Mouse (Mus musculus): Measurements from ENCODE around the gene Map3k15.

Gene Map3k15

GRCm38 (mm10) chrX:160134136-160134843 is 146.1 kb downstream of the Map3k15 start:
- in situ Hi-C loops (cut with MboI, MseI), result no loop called here

GRCm38 (mm10) chrX:160135719-160136118 is 147.5 kb downstream of the Map3k15 start:
- in situ Hi-C loops (cut with MboI, MseI), result no loop called here

DNA sequence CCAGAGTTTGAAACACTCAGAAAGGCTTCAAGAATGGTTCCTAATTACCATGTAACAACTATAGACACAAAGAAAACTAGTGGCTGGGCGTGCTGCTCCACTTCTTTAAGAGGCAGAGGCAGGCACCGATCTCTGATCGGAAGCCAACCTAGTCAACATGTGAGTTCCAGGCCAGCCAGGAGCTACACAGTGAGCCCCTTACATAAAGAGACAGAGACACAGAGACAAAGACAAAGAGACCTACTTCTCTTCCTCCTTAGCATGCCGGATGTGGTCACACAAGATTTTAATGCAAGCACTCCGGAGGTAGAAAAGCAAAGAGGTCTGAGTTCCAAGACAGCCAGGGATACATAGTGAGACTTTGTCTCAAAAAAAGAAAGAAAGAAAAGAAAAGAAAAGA is 147.9 kb downstream of the Map3k15 start:
- in situ Hi-C loops (cut with MboI, MseI), result no loop called here

DNA sequence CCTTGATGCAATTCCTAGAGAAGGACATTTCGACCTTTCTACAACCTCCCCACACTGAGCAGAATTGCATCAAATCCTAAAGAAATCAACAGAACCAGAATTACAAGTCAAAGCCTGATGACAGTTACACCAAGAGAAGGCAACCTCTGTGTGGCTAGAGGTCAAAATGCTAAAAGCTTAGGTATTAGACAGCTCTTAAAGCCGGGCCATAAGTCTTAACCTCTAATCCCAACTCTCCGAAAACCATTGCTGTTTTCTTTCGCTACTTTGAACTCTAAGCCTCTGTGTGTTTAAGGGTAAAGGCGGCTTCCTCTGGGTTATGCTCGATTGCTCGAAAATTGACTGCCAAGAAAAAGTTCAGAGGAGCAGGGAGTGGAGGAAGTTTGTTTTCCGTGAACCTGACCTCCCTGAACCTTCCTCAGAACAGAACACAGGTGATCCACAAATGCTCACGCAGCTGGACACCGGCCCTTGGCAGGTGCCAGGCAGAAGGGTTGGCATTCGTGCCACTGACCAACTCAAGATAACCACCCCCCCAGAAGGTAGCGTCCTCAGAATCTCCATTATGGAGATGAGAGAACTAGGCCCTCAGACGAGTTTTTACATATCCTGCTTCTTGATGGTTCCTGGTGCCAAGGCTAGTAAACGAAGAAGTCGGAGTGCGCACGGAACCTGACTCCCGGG is 149.1 kb downstream of the Map3k15 start:
- in situ Hi-C loops (cut with MboI, MseI), result no loop called here

GRCm38 (mm10) chrX:160137861-160138717 is 149.9 kb downstream of the Map3k15 start, which contains the start of gene Pdha1:
Gene Pdha1 (minus strand): TSS chrX:160138413.
- in situ Hi-C loops (cut with MboI, MseI), result no loop called here

DNA sequence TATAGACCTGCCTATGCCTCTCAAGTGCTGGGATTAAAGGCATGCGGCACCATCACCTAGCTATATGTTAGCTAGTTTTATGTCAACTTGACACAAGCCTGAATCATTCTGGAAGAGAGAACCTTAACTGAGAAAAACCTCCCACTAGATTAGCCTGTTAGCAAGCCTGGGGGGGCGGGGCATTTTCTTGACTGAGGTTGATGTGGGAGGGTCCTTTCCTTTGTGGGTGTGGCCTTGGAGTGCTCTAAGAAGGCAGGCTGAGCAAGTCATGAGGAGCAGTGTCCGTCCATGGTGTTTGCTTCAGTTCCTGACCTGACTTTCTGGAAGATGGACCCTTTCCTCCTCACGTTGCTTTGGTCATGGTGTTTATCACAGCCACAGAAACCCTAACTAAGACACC is 158.6 kb downstream of the Map3k15 start:
- in situ Hi-C loops (cut with MboI, MseI), result no loop called here

GRCm38 (mm10) chrX:160147406-160147805 is 159.2 kb downstream of the Map3k15 start:
- in situ Hi-C loops (cut with MboI, MseI), result no loop called here

DNA sequence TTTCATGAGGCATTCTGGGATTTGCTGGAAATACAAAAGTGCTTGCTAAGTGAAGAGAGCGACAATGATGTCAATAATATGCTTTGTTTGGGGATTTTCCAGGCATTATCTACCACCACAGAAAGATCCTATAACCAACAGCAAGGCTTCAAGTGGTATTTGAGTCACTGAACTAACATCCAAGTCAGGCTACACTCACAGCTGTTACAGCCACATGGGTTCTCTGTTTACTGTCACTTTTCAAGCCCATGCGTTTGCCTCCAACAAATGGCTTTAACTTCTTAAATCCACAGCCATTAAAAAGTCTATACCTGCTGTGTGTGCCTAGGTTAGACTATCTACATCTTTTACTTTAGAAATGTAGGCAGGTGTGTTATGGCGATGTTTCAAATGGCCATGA is 160.6 kb downstream of the Map3k15 start:
- in situ Hi-C loops (cut with MboI, MseI), result no loop called here

- in situ Hi-C loops (cut with MboI, MseI), result loop anchor here in 1 of 2 experiments (10.0 kb wide), 1 partner anchor 882 kb away; no protein-coding TSS in a partner anchor
Observed at GRCm38 (mm10) chrX:160153147-160153815, 165.0 kb downstream of the Map3k15 start.

DNA sequence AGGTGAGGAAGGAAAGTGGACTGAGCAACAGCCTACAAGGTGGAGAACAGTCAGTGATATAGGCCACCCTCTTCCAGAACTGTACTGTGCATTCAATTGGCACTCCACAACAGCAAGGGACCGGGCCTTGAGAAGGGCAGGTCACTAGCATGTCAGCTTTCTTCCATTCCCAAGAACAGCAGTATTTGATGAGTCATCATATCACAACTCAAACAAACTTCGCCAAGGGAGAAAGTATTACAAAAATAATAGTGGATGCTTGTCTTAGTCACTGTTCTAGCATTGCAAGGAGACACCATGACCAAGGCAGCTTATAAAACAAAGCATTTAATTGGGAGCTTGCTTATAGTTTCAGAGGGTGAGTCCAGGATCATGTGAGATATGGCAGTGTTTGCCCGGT is 176.0 kb downstream of the Map3k15 start:
- in situ Hi-C loops (cut with MboI, MseI), result no loop called here

- in situ Hi-C loops (cut with MboI, MseI), result no loop called here
Observed at GRCm38 (mm10) chrX:160166246-160166985, 178.2 kb downstream of the Map3k15 start.

DNA sequence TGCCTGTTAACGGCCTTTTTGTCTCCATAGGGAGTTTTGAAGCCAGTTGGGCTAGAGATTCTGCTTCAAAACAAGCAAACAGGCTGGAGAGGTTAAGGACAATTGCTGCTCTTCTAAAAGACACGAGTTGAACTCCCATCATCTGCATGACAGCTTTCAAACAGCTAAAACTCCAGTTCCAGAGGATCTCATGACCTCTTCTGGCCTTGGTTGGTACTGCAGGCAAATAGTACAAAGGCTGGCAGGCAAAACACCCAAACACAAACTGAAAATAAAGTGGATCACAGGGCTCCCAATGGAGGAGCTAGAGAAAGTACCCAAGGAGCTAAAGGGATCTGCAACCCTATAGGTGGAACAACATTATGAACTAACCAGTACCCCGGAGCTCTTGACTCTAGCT is 181.9 kb downstream of the Map3k15 start:
- in situ Hi-C loops (cut with MboI, MseI), result loop anchor here in 1 of 2 experiments (5.0 to 10.0 kb wide), 3 partner anchors 435 to 995 kb away; no protein-coding TSS in a partner anchor
